Comparison of ENCODE assay signal across 14 mouse cellular contexts in the genomic region with DNA sequence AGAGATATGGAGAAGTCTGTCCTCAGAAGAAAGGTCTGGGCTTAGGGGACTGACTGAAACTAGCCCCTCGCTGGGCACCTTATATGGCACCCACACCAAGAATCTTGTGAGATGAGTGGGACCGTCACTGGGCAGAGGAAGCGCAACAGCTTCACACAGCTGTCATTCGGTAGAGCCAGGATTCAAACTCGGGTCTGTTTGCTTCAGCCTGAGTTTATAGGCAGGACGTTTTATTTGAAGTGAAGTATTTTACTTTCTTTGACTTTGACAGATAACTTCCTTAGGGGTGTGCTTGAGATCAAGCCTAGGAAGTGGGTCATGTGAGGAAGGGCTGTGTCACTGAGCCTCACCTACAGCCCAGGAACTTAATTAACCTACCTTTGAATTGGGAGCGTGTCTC. TPM values are rescaled to one million over a fixed set of nuclear protein-coding genes. Genes with fewer than 3 reads are reported as not detected.
DNase-seq lines count a peak whose midpoint lies in the region; ATAC-seq and TF ChIP-seq lines count a peak whose summit lies in the region.
"Had no signal": no experiment of that assay in that cellular context is flagged by ENCODE, and none has a peak within 500 bp of the region (broad histone marks: within the 10 kb centered on the region; RNA-seq: fewer than 3 reads in every experiment).

No protein-coding gene starts in this region.

- H3K27me3 ChIP-seq in heart, embryonic 16.5 days (ENCODE audit: control insufficient read depth, insufficient read depth, low read length), result no peaks in the 10 kb centered on the region
- no peaks in the 10 kb centered on the region for H3K27me3 ChIP-seq in testis, adult 2 months (ENCODE audit: control insufficient read depth, insufficient read depth, low read length)
- H3K27me3 ChIP-seq in liver, embryonic 16.5 days (ENCODE audit: control insufficient read depth, insufficient read depth, low read depth, low read length), result no peaks in the 10 kb centered on the region
- H3K27me3 ChIP-seq: CH12.LX; hindbrain, embryonic 13.5 days; neural tube, embryonic 15.5 days had no signal

- peak overlapping the region; percentile 86 for H3K27ac ChIP-seq in heart, embryonic 16.5 days (ENCODE audit: low read length)
- peak overlapping the region; percentile 2; the same call in 1 of the 2 replicates for H3K27ac ChIP-seq in testis, adult 2 months (ENCODE audit: control insufficient read depth, insufficient read depth, low read depth, low read length)
- peak overlapping the region; percentile 5; the same call in 1 of the 2 replicates for H3K27ac ChIP-seq in liver, embryonic 16.5 days (ENCODE audit: low read length)
- H3K27ac ChIP-seq: hindbrain, embryonic 13.5 days; neural tube, embryonic 15.5 days had no signal

- TF ChIP-seq CTCF in testis, adult 2 months (IDR thresholded peaks at IDR 0.05; ENCODE audit: control insufficient read depth, insufficient read depth, insufficient replicate concordance, low read depth, low read length), result no peak

- ATAC-seq in heart, embryonic 16.5 days (replicated peaks; ENCODE audit: extremely low read depth, insufficient read depth, low FRiP score), result no peak
- no peak for ATAC-seq in liver, embryonic 16.5 days (ENCODE audit: low read depth)

- DNase-seq in heart, postnatal 14 days, result no peak
- no peak for DNase-seq in testis, postnatal 14 days (ENCODE audit: low spot score)
- DNase-seq in left cerebral cortex, postnatal 25 days (ENCODE audit: low spot score in 2 of 2), result no peak
- DNase-seq in adipocyte (ENCODE audit: low spot score), result no peak
- DNase-seq in adrenal gland, adult 18-20 months (ENCODE audit: low spot score in 2 of 2), result no peak
- DNase-seq: layer of hippocampus, adult 9-11 months had no signal

- 0 out of 2 replicates have a peak overlapping the region, but pooled peaks have one; percentile 2 for H3K9ac ChIP-seq in heart, embryonic 16.5 days (ENCODE audit: low read length)
- no peak overlapping the region for H3K9ac ChIP-seq in liver, embryonic 16.5 days (ENCODE audit: low read depth, low read length)
- H3K9ac ChIP-seq: neural tube, embryonic 15.5 days had no signal

- no peaks in the 10 kb centered on the region for H3K9me3 ChIP-seq in heart, embryonic 16.5 days (replicated peaks; ENCODE audit: control insufficient read depth, low read length)
- H3K9me3 ChIP-seq in liver, embryonic 16.5 days (replicated peaks; ENCODE audit: control insufficient read depth, low read length), result no peaks in the 10 kb centered on the region
- H3K9me3 ChIP-seq: hindbrain, embryonic 13.5 days; neural tube, embryonic 15.5 days had no signal

- WGBS in heart, embryonic 16.5 days, result 77% methylated on average over 7 of the region's 7 CpGs
- WGBS in liver, embryonic 16.5 days (ENCODE audit: insufficient replicate concordance), result 58% methylated on average over 7 of the region's 7 CpGs

- peaks cover 39% of the 10 kb centered on the region for H3K4me1 ChIP-seq in heart, embryonic 16.5 days (ENCODE audit: control insufficient read depth, insufficient read depth, low read length)
- H3K4me1 ChIP-seq in testis, adult 2 months (ENCODE audit: control insufficient read depth, insufficient read depth, low read length), result no peaks in the 10 kb centered on the region; the same call in 1 of the 2 replicates
- H3K4me1 ChIP-seq in liver, embryonic 16.5 days (ENCODE audit: control insufficient read depth, low read depth, low read length), result peaks cover 22% of the 10 kb centered on the region

- intact Hi-C loops in heart, postnatal 14 days (cut with DNase I), result no loop called here
- intact Hi-C loops in left cerebral cortex, postnatal 25 days (cut with DNase I), result loop anchor here (10.0 kb wide), 1 partner anchor 479 kb away; a partner anchor contains a TSS

- no peak overlapping the region for H3K4me3 ChIP-seq in heart, embryonic 16.5 days (ENCODE audit: low read length)
- peak overlapping the region; percentile 81 for H3K4me3 ChIP-seq in testis, adult 2 months (ENCODE audit: control insufficient read depth, low read depth, low read length)
- H3K4me3 ChIP-seq in liver, embryonic 16.5 days (ENCODE audit: low read depth, low read length), result no peak overlapping the region
- H3K4me3 ChIP-seq: hindbrain, embryonic 13.5 days; neural tube, embryonic 15.5 days had no signal

- peak overlapping the region; percentile 29 for H3K4me2 ChIP-seq in heart, embryonic 16.5 days (ENCODE audit: low read depth, low read length)
- no peak overlapping the region for H3K4me2 ChIP-seq in liver, embryonic 16.5 days (ENCODE audit: low read depth, low read length)
- H3K4me2 ChIP-seq: midbrain, embryonic 11.5 days had no signal

- no peak for TF ChIP-seq POLR2A in testis, adult 2 months (IDR thresholded peaks at IDR 0.05; ENCODE audit: control insufficient read depth, low read depth, low read length)

- peaks cover 28% of the 10 kb centered on the region for H3K36me3 ChIP-seq in heart, embryonic 16.5 days (ENCODE audit: control insufficient read depth, insufficient read depth)
- peaks cover 5% of the 10 kb centered on the region for H3K36me3 ChIP-seq in testis, adult 2 months (ENCODE audit: control insufficient read depth, insufficient read depth, low read length)
- no peaks in the 10 kb centered on the region for H3K36me3 ChIP-seq in liver, embryonic 16.5 days (ENCODE audit: control insufficient read depth, insufficient read depth)

RNA-seq across cellular contexts. Expression of a gene that starts 4.8 kb away (rescaled TPM):
- polyA plus RNA-seq in heart, embryonic 16.5 days (2015; fragmentation: Nextera tagmentation; extraction: Ambion mirVana), result 1.4 and 2.0 TPM in 2 replicates
- total RNA-seq in heart, postnatal 14 days (2021), result 1 to 10 TPM; 5.2 to 7.0 TPM
- 35.8 and 41.0 TPM in 2 replicates for polyA plus RNA-seq in testis, adult 2 months (2012; rRNA removed)
- polyA plus RNA-seq in liver, embryonic 16.5 days (2015; fragmentation: Nextera tagmentation; extraction: Ambion mirVana), result 0.30 and 0.36 TPM in 2 replicates
- 10 to 100 TPM; 11.5 to 15.5 TPM for total RNA-seq in left cerebral cortex, postnatal 25 days (2021)
- 1 to 10 TPM; 4.7 to 5.3 TPM for total RNA-seq in adrenal gland, adult 18-20 months (2021)

RNA-seq across cellular contexts. Expression of a gene that starts 35.5 kb away (rescaled TPM):
- polyA plus RNA-seq in heart, embryonic 16.5 days (2015; fragmentation: Nextera tagmentation; extraction: Ambion mirVana), result 19.7 and 21.5 TPM in 2 replicates
- 1 to 10 TPM; 6.3 to 7.6 TPM for total RNA-seq in heart, postnatal 14 days (2021)
- 16.5 and 16.9 TPM in 2 replicates for polyA plus RNA-seq in testis, adult 2 months (2012; rRNA removed)
- polyA plus RNA-seq in liver, embryonic 16.5 days (2015; fragmentation: Nextera tagmentation; extraction: Ambion mirVana), result 10.8 and 12.1 TPM in 2 replicates
- 10 to 100 TPM; 25.3 to 25.4 TPM for total RNA-seq in left cerebral cortex, postnatal 25 days (2021)
- total RNA-seq in adrenal gland, adult 18-20 months (2021), result 10 to 100 TPM; 12.6 to 15.6 TPM

RNA-seq across cellular contexts. Expression of a gene that starts 39.4 kb away (rescaled TPM):
- polyA plus RNA-seq in heart, embryonic 16.5 days (2015; fragmentation: Nextera tagmentation; extraction: Ambion mirVana), result 4.9 and 5.8 TPM in 2 replicates
- total RNA-seq in heart, postnatal 14 days (2021), result 1 to 10 TPM; 5.8 to 8.2 TPM
- 12.1 and 13.2 TPM in 2 replicates for polyA plus RNA-seq in testis, adult 2 months (2012; rRNA removed)
- polyA plus RNA-seq in liver, embryonic 16.5 days (2015; fragmentation: Nextera tagmentation; extraction: Ambion mirVana), result 1.2 and 1.6 TPM in 2 replicates
- total RNA-seq in left cerebral cortex, postnatal 25 days (2021), result 1 to 10 TPM; 5.8 to 6.8 TPM
- total RNA-seq in adrenal gland, adult 18-20 months (2021), result 1 to 10 TPM; 2.6 to 3.3 TPM
- total RNA-seq: common myeloid progenitor, adult 5-6 weeks had no signal

RNA-seq across cellular contexts. Expression of a gene that starts 39.7 kb away (rescaled TPM):
- 49.0 and 51.6 TPM in 2 replicates for polyA plus RNA-seq in heart, embryonic 16.5 days (2015; fragmentation: Nextera tagmentation; extraction: Ambion mirVana)
- 10 to 100 TPM; 60.2 to 61.0 TPM for total RNA-seq in heart, postnatal 14 days (2021)
- polyA plus RNA-seq in testis, adult 2 months (2012; rRNA removed), result 30.6 and 35.5 TPM in 2 replicates
- 15.8 and 15.9 TPM in 2 replicates for polyA plus RNA-seq in liver, embryonic 16.5 days (2015; fragmentation: Nextera tagmentation; extraction: Ambion mirVana)
- total RNA-seq in left cerebral cortex, postnatal 25 days (2021), result 10 to 100 TPM; 20.3 to 22.0 TPM
- 10 to 100 TPM; 73.6 to 79.1 TPM for total RNA-seq in adrenal gland, adult 18-20 months (2021)

Comparison
In these comparisons a context has a peak if more than half of its experiments do, and no peak if none do; other contexts are left out.
1. H3K27ac ChIP-seq: peak in every context shown above with its lines; median percentile 86 in heart, embryonic 16.5 days; 5 in liver, embryonic 16.5 days; 2 in testis, adult 2 months.